Mouse (Mus musculus): ENCODE results near the gene Ccnt2.

DNA sequence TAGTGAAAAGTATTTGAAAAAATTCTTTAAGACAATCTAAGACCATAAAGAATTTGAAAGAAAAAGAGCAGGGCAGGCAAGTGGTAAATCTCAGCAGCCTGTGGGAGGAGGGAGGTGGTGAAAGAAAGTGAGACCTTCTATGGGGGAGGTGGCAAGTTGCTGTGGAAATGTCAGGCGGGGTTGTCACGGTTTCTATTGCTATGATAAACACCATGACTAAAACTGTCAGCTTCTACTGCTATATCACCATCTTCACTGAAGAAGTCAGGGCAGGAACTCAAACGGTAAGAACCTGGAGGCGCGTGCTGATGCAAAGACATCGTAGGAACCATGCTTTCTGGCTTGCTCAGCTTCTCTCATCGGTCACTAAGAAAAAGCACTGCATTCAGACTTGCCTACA is 39.0 kb downstream of the Ccnt2 start:
- no peak for TF ChIP-seq ELF1 (IDR thresholded peaks at IDR 0.05; ENCODE audit: low read depth, low read length)
- TF ChIP-seq EP300 (IDR thresholded peaks at IDR 0.05; ENCODE audit: low read length), result no peak
- TF ChIP-seq CTCF (conservative IDR thresholded peaks at IDR 0.05 in 1 of 2, IDR thresholded peaks at IDR 0.05 in 1 of 2; ENCODE audit: low read depth in 2 of 2, low read length in 2 of 2), result no peak
- TF ChIP-seq USF1 (IDR thresholded peaks at IDR 0.05; ENCODE audit: low read depth, low read length), result no peak
- no peak for TF ChIP-seq GABPA (IDR thresholded peaks at IDR 0.05; ENCODE audit: insufficient replicate concordance, low read depth, low read length)

Data from CH12.LX (cell line).